Mouse (Mus musculus) gastrocnemius, adult 8-10 months (tissue): Measurements from ENCODE around the gene Zfp593. TPM values are rescaled to one million over a fixed set of nuclear protein-coding genes. Genes with fewer than 3 reads are reported as not detected.

Experiments used
- DNase-seq, 2 experiments: peaks; one replicate each; pipeline ENCODE4 v3.0.0; 2022; ENCODE audit warnings: low spot score in 2 of 2
- total RNA-seq, 4 experiments: library from RNA; stranded (reverse); gene quantifications; 2 replicates each; pipeline ENCODE4 v1.2.4; 2022

Zfp593 gene
- total RNA-seq, 4 experiments from 2014 or later, result 5.0 to 7.3 (median 6.1) TPM

DNA sequence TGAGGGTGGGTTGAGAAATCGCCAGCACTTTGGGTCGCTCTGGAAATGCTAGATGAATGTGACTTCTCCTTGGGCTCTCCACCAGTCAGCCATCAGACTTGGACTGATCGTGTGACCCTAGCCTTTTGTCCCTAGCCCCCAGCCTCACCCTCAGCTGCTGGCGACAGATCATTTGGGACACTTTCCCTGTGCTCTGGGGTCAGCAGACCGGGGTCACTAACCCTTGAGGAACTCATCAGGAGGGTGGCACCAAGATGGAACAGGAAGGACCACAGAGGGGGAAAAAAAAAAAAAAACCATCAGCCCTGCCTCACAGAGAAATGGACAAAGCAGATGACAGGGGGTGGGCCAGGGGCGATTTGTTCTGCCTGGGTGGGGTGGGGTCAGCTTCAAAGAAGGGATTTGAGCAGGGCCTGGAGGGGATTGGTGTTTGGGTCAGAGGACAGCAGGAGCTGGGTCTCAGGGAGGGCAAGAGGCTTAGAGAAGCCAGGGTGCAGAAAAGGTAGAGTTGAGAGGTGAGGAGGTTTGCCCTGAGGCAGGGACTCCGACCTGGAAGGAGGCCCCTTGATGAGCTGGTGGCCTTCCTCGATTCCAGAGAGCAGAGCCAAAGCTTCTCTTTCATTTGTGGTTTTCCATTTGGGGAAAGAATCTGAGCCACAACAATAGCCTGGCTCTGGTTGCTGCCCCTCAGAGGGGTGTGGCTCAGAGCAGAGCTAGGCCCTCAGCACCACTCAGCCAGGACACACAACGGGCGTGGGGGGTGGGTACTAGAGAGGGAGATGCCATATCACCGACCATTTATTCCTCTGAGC, 12.0 kb upstream of the Zfp593 start:
- DNase-seq, result no peak

DNA sequence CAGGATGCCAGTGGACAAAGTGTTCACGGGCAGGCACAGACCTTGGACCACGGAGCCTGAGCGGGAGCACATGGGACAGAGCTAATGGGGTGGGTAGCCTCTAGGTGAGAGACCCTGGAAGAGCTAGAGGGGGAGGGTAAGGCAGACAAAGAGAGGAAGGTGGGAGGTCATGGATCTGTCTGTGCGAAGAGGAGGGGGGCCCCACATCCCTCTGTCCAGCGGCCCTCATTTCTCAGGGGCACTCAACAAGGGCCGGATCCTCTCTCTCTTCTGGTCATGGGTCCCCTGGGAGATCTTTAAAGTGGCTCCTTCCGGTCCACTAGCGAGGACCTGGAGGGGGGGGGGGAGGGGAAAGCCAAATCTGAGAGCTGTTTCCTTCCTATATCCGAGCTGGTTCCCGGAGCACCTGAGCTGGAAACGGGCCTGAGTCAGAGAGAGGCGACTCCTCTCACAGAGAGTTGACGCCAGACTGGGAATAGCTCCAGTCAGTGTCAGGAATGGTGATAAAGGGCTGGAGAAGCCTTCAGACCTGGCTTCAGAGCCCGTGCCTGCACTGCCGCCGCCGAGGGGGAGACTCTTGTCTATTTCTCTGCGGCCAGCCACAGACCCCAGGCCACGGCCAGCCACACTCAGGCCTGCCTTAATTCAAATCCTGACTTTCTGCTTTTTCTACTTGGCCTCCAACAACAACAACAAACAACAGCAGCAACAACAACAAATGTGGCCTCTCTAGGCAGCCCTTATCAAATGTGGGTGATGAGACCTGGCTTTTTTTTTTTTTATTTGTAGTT, 11.2 kb upstream of the Zfp593 start:
- DNase-seq, result no peak

DNA sequence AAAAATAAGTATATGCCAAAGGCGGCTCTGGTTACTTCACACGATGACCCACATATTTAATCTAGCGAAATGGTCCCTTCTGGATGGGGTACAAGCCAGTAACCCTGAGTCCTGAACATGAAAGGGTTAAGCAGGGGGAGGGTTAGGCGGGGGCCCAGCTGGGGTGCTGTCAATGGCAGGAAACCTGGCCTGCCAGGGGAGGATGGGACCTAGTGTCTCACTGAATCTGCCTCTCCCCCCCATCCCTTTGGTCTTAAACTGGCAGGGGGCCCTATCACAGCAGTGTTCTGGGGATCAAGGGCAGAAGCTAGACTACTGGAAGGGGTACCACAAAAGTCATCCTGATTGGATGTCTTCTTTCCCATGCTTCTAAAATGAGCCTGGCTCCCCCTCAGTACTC, 10.5 kb upstream of the Zfp593 start:
- no peak for DNase-seq

DNA sequence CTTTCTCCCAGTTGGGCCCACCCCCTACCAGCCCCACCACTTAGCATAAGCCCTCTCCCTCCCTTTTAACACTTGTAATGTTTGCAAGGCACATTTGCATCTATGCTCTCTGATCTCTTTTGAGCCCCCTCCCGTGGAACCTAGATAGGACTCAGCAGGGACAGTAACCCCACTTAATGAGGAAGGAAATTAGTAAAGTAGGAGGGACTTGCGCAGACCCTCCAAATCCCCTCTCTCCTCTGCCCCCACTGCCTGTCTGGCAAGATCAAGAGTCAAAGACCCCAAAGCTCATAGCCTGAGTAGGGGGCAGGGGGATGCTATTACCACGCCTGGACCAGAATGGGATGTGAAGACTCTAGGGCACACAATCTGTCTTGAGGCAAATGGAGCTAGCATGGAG, 9.4 kb upstream of the Zfp593 start:
- no peak for DNase-seq

DNA sequence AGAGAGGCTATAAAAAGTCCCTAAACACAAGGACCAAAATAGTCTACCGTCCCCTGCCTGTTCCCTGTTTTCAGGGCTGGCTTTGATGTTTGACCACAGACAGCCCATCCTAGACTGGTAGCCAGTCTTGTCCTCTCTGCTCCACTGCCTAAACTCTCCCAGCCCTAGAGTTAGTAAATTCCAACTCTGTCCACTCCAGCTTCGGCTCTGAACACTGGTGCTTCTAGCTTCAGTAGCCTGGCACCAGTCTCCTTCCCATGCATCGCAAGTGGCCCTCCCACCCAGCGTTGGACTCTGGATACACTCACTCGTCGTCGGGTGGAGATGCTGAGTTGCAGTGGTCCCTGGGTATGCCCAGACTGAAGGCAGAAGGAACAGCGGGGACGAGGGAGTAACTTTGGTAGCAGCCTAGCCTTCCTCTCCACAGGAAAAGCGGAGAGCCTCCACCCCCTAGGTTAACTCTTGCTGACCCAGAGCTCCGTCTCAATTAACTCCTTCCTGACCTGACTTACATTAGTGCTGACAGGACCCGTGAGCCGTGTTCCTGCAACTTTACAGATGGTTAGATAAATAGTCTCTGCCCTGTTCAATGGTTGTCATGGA, 8.4 kb upstream of the Zfp593 start, which contains the start of gene Grrp1:
Grrp1 (minus strand) TSS at position 385 of the 603 bp plus-strand sequence.
- no peak for DNase-seq

DNA sequence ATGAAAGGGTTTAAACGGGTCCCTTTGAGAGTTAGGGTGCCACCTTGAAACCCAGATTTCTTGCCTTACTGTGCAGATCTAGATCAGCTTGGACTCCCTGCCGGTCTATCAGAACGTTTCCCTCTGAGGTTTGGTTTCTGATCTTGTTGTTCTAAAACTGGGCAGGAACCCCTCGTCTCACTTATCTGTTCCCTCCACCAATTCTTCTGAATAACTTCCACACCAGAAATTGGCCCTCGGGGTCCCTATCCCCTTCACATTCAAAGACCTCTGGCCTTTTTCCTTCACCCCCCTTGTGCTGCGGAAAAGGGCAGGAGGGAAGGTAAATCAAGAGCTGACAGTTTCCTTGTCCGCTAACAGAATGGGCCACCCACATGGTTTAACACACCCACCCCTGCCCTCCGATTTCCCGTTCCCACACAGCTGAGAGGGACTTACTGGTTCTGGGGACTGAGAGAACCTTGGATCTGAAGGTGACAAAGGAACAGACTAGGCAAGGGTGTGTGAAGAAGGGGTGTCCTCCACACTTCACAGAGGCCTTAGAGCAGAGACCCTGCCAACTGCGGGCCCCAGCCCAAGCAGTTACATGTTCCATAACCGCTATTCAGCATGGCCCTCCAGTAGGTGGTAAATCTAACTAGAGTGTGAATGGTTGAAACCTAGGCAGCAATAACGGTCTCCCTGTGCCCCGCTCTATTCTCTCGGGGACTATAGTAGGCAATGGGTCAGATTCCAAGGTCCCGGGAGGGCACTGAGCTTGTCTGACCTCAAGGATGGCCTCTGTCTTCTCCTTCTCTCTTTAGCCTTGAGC, 7.7 kb upstream of the Zfp593 start:
- no peak for DNase-seq

DNA sequence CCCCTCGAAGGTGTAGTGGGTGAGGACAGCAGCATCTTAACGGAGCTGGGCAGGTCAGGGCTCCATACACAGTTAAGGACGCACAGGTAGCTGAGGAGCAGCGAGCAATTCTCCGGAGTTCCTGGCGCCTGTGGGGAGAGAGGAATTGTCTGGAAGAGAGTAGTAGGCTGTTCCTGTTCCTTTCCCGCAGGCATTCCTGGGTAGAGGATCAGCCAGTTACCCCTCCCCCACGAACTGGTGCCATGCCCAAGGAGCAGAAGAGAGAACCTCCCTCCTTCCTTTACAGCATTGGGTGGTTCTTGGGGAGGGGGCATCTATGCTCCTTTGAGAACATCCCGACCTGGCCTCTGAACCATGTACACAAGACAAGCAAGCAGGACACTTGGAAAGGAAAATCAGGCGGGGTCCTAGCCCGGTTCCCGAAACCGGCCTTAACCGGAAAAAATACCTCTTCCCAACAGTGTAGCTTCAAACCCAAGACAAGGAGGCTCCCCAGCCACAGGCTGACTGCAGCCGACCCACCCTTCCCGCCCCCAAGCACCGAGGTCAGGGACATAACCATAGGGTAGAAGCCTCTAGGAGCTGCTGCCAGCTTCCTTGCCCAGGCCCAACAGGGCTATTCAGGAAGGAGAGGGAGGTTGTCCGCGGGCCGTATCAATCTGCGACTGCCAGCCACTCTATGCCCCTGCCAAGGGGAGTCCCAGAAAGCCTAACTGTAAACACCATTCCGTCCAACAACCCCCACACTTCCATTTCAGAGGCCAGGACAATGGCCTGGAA, 6.9 kb upstream of the Zfp593 start:
- no peak for DNase-seq

DNA sequence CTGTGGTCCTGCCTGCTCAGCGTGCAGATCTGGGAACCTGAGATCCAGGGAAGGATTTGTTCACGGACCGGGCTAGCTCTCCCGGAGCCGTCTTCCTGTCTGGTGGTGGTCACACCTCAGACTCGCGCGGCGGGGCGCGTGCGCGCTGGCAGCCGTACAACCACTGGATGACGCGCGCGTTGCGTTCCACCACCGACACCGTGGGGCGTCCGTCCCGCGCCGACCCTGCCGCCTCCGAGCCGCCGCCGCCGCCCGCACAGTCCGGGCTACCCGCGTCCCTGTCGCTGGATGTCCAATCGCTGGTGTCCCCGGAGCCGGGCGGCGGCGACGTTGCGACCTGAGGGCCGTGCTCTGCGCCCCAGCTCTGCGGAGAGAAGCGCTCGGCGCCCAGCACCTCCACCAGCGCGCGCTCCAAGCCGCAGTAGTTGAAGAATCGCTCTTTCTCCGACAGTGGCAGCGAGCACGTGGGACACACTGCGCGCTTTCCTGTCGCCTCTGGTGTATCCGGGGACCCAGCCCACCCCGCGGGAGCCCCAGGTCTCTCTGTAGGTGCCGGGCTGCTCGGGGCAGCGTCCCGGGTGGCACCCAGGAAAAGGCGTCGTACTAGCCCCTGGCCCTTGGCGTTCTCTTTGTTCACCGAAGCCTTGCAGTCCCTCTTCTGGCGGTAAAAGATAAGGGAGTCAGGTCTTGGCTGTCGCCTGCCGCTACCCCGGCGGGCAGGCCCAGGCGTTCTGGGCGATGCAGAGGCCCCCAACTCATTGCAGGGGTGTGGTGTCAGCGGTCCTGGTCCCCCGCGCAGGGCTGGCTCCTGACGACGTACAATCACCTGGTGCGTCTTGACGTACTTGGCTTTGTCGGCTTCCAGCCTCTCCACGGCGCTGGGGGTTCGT, 6.1 kb upstream of the Zfp593 start:
- no peak for DNase-seq

DNA sequence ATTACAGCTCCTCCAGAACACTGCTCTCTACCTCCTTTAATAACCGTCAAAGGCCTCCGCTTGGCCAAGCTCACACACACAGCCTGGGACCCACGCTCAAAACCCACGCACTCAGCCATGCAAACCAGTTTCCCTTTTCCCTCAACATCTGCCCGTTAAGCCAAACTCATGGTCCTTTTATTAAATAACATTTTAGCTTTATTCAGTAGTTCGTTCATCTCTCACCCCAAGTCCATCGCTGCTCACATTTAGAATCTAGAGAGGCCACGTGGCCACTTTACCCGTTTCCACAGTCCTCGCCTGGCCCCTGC, 5.5 kb upstream of the Zfp593 start:
- no peak for DNase-seq

DNA sequence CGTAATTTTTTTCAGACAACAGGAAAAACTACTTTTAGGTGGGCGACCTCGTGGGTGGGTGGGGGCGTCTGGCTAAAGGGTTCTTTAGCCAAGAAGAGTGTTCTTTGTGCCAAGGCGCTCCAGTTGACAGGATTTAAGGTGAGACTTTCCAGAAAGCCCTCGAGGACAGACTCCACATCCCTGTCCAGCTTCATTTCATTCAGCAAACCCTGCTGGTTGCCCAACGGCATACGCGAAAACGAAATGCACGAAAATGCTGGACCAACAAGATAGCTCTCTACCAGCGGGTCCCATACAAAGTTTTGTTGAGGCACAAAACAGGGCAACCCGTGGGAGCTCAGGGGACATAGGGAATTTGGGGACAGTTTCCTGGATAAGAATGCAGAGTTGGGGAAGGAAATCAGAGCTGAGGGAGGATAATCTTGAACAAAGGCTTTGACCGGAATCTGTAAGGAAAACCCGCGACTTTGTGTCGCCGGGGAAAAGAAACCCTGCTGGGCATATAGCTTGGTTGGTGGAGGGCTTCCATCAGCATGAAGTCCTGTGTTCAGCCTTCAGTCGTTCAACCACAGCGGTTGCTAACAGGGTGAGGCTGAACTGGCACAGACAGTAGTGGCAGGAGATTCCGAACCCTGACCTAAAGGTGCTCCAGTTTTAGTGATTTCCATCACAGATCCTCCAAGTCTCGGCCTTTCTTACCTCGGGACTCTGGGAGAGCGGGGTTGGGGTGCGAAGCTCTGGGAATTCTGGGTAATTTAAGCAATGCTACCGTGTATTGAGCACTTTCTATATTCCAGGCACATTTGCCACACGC, 4.9 kb upstream of the Zfp593 start:
- no peak for DNase-seq

DNA sequence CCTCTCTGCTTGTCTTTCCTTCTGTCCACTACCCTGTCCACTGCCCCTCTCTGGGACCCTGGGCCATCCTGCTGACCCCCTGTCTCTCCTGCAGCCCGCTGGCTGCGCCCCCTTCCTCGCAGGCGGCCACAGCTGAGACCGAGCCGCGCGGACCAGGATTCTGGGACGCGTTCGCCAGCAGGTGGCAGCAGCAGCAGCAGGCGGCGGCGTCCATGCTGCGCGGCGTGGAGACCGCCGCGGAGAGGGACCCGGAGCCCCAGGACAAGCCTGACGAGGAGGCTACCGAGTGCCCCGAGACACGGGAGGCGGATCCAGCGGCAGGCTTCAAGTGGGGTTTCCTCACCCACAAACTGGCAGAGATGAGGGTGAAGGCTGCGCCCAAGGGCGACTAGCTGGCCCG, 4.3 kb upstream of the Zfp593 start:
- peak in 1 of 2 experiments; percentile 56 for DNase-seq

DNA sequence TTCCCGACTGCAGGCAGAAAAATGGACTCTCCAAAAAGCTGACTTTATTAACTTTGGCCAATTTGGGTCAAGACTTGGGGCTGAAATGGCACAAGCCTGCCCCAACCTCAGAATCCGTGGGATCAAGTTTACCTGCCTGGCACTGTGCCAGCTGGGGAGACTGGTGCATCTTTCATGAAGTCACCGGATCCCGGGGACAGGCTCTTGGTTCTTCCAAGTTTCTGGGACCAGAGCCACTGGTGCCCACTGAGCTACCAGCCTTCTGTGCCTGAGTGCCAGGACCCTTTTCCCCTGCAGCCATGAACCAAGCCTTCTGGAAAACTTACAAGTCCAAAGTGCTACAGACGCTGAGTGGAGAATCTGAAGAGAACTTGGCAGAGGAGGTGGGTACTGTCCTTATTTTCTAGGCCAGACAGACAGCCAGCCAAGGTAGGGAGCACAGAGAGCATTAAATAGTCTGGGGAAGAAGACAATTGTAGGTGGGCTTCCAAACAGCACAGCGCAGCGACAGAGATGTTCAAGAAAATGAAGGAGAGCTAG, 1.4 kb upstream of the Zfp593 start, which contains the start of gene Gm30191:
Gm30191 (plus strand) TSS at position 217 of the 540 bp plus-strand sequence.
- DNase-seq, result no peak

DNA sequence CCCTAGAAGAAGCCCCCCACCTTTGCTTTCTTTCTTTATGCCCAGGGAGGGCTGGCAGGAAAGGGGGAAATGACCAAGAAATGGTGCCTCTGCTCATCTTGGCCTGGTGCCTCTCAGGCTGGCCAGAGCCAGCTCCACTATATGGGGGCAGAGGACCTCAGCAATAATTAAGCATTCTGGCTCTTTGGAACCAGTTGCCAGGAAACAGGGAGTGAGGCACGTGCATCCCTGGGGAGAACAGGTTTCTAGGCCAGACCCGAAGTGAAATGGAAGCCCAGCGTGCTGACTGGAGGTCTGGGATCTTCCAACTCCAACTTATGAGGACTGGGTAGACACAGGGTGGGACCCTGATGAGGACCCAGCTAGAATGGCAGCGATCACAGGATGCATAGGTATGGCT, 864 bp upstream of the Zfp593 start:
- DNase-seq, result no peak

DNA sequence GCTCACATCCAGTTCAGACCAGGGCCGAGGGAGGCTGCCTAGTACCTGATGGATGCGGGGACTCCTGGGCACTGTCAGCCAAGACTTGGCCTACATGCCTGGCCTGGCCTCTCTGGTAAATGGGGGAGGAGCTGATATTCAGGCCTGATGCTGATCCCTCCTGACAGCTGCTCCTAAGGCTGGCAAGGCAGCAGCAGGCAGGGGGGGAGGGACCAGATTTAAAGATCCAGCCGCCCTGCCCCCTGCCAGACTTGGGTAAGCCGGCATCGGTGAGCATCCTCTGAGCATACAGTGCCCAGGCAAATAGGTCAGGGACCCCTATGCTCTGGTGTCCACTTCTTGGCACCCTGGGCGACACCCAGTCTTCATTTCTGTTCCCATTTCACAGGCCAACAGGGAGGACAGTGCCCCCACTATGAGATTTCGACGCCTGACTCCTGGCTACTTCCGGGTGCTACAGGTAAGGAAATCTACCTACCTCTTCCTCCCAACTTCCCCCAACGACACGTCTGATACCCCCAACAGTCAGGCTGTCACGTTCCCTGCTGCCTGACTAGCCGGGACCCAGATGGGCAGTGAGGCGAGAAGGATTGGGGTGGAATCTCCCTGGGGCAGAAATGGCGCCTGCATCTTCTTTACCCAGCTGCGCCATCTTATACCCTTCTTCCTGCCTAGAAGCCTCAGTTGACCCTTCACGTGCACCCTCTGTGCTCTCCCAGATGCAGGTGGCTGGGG, 1.7 kb downstream of the Zfp593 start, which contains the start of gene E130218I03Rik:
E130218I03Rik (plus strand) TSS at position 147 of the 735 bp plus-strand sequence.
- peak in 1 of 2 experiments; percentile 34 for DNase-seq

DNA sequence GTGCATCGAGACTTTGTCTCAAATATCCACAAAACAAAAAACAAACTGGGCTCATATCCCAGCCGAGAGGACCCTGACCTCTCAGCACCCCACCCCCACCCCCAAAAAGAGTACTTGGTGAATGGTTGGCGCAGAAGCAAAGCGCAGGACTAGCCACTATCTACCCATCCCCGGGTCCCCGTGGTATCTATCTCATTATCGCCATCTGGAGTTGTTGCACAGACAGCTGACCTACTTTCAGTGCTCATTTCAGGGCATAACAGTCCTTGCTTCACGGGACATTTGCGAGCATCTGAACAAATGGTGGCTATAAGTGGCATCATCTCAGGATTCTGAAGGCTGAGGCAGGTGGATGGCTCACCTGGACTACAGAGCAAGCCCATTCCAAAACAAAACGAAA, 6.7 kb downstream of the Zfp593 start:
- DNase-seq, result no peak

DNA sequence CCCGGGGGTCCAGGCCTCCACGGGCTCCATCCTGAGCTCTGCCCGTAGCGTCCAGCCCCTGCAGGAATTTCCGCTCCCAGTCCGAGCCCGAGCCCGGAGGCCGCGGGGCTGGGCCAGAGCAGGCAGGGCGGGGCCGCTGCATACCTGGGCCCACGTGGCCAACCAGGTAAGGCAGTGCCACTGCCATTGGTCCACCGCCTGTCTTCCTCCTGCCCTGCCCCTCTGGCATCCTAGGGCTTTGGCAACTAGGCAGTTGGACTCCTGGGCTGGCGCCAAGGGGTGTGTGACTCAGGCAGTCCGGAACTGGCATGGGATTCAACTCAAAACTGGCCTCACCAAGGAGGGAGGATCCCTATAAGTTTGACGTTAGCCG, 7.1 kb downstream of the Zfp593 start, which contains the start of gene Cnksr1:
Cnksr1 (minus strand) TSS at position 121 of the 373 bp plus-strand sequence.
- DNase-seq, result peak; percentile 78 to 89

DNA sequence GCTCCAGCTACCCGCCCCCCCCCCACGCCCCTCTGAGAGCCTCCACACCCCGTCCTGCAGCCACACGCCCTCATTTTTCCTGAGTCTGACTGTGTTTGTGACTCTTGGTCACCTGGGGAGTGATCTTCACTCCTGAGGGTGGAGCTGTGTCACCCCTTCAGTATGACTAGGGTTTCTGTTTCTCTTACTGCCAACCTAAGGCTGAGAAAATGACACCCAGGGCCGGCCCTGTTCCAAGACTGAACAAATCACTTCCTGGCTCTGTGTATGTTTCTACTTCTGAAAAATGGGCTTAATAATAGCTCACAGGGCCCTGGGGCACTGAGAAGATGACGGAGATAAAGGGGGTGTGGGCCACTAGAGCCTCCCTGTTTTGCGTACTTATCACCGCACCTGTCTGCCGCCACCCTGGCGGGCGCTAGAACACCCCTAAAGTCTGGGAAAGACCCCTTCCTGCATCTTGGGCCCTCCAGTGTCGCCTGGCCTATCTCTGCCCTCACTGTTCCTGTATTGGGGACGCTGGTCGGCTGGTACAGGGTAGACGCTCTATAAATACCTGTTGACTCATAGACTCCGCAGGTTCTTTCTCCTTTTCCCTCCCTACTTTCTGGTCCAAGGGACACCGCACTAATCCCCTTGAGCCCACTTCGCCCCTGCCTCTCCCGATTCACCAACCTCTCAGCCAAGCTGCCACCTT, 7.7 kb downstream of the Zfp593 start:
- DNase-seq, result peak; percentile 63 to 71
